Mouse (Mus musculus) mouse trophoblast stem cell (cell line): ENCODE data around the gene Fancf.

Experiments
- in situ Hi-C, 2 experiments: fragments of 300-500 bp; cut with MseI, MboI; formaldehyde crosslinking; loops; 2 replicates in 1 of 2; 3 replicates in 1 of 2; pipeline ENCODE4 v1.15.1; 2025

Gene Fancf

DNA sequence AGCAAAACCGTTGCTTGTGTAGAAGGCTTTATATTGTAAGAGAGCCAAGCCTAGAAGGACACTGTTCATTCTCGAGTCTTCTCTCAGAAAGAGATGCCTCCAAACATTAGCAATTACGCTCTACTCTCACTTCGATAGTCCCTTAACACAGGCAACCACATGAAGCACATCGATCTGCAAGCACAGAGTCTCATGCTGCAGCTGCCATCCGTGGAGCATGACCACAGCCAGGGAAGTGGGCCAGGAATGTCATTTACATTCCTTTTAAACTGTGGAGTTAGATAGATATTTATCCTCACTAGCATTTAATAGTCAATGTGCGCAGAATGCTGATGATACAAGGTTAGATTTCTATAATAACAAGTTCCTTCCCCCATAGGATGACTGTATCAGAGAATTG is 21.6 kb downstream of the Fancf start:
- in situ Hi-C loops: loop anchor here in 1 of 2 experiments (10.0 kb wide), 1 partner anchor 216 kb away; the partner anchor contains the start of gene Slc17a6

- in situ Hi-C loops: no loop called here
These were observed 30.1 kb downstream of the Fancf start for GRCm38 (mm10) chr7:51831917-51832316.

- in situ Hi-C loops: no loop called here
These were observed 38.3 kb downstream of the Fancf start for GRCm38 (mm10) chr7:51823562-51824338.

- in situ Hi-C loops: no loop called here
These were observed 40.6 kb downstream of the Fancf start for GRCm38 (mm10) chr7:51821467-51821866.

DNA sequence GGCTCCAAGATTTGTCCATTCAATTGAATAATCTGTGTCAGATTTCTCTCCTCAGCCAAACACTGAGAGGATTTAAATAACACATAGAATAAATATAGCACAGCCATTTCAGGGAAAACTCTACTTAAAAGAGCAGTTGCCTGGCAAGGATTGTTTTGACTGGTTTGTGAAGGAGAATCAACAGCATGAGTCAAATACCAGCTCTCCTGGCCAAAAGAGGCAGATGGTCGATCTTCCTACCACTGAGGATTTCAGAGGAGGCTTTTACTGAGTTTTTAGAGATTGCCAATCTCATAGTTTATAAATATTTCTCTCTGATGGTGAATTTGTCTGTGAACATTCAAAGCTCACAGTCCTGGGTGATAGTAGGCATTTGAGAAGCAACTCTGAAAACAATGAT is 42.2 kb downstream of the Fancf start:
- in situ Hi-C loops: no loop called here

DNA sequence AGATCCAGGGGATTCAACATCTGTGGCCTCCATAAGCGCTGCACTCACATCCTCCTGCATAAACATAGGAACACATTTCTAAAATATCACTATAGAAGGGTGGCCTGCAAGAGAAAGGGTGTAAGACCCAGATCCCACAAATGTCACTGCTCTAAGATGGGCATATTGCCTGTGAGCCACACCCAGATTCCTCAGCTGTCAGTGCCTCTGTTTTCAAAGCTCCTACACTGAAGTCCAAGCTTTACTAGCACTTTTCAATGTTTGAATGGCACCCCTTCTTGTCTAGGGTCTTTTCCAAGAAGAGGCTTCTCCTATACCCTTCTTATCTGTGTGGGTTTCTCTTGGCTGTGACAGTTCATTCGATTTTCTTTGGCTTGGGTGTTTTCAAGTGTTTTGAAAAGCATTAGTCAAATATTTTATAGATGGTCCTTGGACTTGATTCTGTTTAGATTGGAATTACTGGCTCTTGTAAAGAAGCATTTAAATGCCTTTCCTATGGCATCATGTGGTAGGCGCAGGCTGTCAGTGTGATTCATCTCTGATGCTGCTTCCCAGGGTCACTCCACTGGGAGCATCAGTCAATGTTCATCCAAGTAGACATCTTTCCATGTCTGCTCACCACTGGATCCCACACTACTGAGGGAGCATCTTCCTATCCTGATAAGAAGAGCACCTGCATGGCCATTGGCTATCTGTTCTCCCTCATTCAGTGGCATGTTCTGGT is 43.7 kb downstream of the Fancf start:
- in situ Hi-C loops: no loop called here

- in situ Hi-C loops: no loop called here
These were observed 45.7 kb downstream of the Fancf start for GRCm38 (mm10) chr7:51816283-51816839.

DNA sequence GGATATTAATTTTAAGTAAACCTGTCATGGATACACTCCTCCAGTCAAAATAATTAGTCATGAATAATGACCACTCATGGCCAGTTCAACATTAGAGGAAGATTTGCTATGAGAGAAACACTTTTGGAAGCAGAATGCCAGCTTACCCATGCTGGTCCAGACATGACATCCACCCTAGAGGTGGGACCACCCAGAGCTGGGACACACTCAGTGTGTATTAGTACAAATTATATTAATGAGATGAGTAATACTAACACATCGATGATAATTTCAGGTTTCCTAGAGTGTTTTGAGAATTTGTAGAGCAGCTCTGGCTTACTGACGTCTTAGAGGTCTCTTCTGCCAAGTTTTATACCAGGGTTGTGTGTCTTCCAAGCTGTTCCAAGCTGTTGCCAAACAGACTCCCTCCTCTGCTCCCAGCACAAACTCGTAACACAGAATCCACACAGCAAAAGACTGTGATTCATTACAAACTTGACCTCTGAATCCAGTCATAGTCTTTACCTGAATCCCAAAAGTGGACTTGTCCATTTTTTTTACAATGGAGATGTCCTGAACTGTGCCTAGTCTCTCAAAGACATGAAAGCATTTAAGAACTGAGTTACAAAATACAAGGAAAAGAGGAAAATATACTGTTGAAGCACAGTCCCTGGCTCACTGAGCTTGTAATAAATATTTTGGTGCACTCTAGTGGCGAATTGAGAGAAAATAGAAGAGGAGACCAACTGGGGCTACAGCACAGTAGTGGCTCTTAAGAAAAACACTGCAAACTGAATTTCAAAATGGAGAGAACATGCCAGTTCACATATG is 46.4 kb downstream of the Fancf start:
- in situ Hi-C loops: no loop called here
